Mouse (Mus musculus) brain, adult 2 months (tissue): ENCODE results near the gene Zc3h15.
"Not testable (repeated sequence)": the region's sequence is repeated elsewhere in the genome, so short reads cannot be mapped to it uniquely, and the experiment has no call there.

Experiments used
- DNase-seq: peaks from one replicate; pipeline ENCODE4 v3.0.0; 2011; ENCODE audit warnings: low read depth, low spot score

Gene Zc3h15

GRCm38 (mm10) chr2:83674421-83674820 lies 30.2 kb downstream of the Zc3h15 start:
- DNase-seq = no peak

- DNase-seq = no peak
These were observed 30.7 kb downstream of the Zc3h15 start for GRCm38 (mm10) chr2:83674896-83675295.

- DNase-seq = no peak
These were observed 31.4 kb downstream of the Zc3h15 start for GRCm38 (mm10) chr2:83675681-83676080.

- DNase-seq = peak; percentile 69
These were observed 32.1 kb downstream of the Zc3h15 start for GRCm38 (mm10) chr2:83676226-83676870.

GRCm38 (mm10) chr2:83681332-83681731 lies 37.1 kb downstream of the Zc3h15 start:
- no peak for DNase-seq

GRCm38 (mm10) chr2:83681785-83682184 lies 37.5 kb downstream of the Zc3h15 start:
- no peak for DNase-seq

- no peak for DNase-seq
These were observed 38.0 kb downstream of the Zc3h15 start for GRCm38 (mm10) chr2:83682282-83682681.

- no peak for DNase-seq
These were observed 39.7 kb downstream of the Zc3h15 start for GRCm38 (mm10) chr2:83683731-83684519.

- no peak for DNase-seq
These were observed 40.5 kb downstream of the Zc3h15 start for GRCm38 (mm10) chr2:83684691-83685090.

GRCm38 (mm10) chr2:83690372-83690771 lies 46.1 kb downstream of the Zc3h15 start:
- DNase-seq = peak; percentile 26

- no peak for DNase-seq
These were observed 48.7 kb downstream of the Zc3h15 start for GRCm38 (mm10) chr2:83692651-83693545.

- DNase-seq = no peak
These were observed 49.8 kb downstream of the Zc3h15 start for GRCm38 (mm10) chr2:83694061-83694460.

- no peak for DNase-seq
These were observed 51.4 kb downstream of the Zc3h15 start for GRCm38 (mm10) chr2:83695345-83696247.

GRCm38 (mm10) chr2:83698484-83698883 lies 54.2 kb downstream of the Zc3h15 start:
- no peak for DNase-seq

- no peak for DNase-seq
These were observed 55.1 kb downstream of the Zc3h15 start for GRCm38 (mm10) chr2:83699324-83699723.

GRCm38 (mm10) chr2:83700667-83701066 lies 56.4 kb downstream of the Zc3h15 start:
- DNase-seq = no peak

- no peak for DNase-seq
These were observed 58.2 kb downstream of the Zc3h15 start for GRCm38 (mm10) chr2:83702411-83702810.

GRCm38 (mm10) chr2:83705580-83706158 lies 61.4 kb downstream of the Zc3h15 start:
- DNase-seq = no peak

GRCm38 (mm10) chr2:83709896-83710524 lies 65.8 kb downstream of the Zc3h15 start:
- DNase-seq = no peak

- DNase-seq = not testable (repeated sequence)
These were observed 69.0 kb downstream of the Zc3h15 start for GRCm38 (mm10) chr2:83713281-83713680.
